Mouse (Mus musculus): ENCODE data around the gene Prkar1a. TPM values are rescaled to one million over a fixed set of nuclear protein-coding genes. Genes with fewer than 3 reads are reported as not detected.
"Not testable (repeated sequence)": the region's sequence is repeated elsewhere in the genome, so short reads cannot be mapped to it uniquely, and the experiment has no call there.

The Prkar1a gene
- 100 to 1,000 TPM; 470 to 506 TPM for total RNA-seq (2021)
- long read RNA-seq, experiment 1, transcript Prkar1a-203 (12 exons, 3,513 nt): minor isoform, 6 of 865 reads
- long read RNA-seq, experiment 1, transcript Prkar1a-201 (11 exons, 3,359 nt): major isoform, 540 of 865 reads
- long read RNA-seq, experiment 1, partial matches to known transcripts: 296 of 865 reads
- long read RNA-seq, experiment 1, other reads (novel, unspliced or antisense): 23 of 865 reads
- long read RNA-seq, experiment 2, transcript Prkar1a-201 (11 exons, 3,359 nt): major isoform, 484 of 722 reads
- long read RNA-seq, experiment 2, partial matches to known transcripts: 214 of 722 reads
- long read RNA-seq, experiment 2, other reads (novel, unspliced or antisense): 21 of 722 reads

DNA sequence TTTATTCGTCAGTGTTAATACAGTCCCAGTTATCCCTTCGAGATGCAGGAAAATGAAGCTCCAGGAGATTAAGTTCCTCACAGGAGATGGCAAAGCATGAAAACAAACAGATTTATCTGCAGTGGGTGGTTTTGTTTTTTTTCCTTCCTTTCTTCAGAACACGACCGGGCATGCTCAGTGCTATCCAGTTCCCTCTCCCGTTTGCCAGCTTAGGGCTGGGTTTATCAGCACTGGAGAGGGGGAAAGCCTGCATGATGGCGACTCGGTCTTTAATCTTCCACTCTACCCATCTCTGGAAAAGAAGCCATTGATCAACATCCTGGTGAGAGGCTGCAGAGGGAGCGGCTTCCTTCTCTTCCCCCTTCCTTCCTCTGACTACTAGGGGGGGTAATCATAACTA, at the start of gene Prkar1a:
Gene Prkar1a (plus strand): TSS at position 200 of the 400 bp plus-strand sequence.
- DNase-seq (ENCODE audit: low spot score in 2 of 2): no peak
- intact Hi-C loops (cut with DNase I): no loop called here

DNA sequence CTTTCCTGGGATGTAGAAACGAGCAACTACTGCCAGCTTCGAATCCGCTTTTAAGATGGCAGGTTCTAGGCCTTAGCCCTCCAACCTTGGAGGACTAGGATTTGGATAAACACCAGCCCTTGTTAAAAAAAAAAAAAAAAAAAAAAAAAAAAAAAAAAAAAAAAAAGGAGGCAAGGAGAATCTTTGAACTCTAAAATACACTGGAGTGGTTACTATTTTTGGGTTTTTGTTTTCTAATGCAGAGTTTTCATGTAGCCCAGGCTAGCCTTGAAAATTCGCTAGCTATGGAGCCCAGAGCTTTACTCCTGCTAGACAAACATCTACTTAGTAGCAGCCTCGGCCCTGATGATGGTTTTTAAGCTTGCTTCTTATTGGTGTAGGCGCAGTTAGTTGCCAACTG, 41.6 kb upstream of the Prkar1a start:
- intact Hi-C loops (cut with DNase I): no loop called here
- no peak for DNase-seq (ENCODE audit: low spot score in 2 of 2)

DNA sequence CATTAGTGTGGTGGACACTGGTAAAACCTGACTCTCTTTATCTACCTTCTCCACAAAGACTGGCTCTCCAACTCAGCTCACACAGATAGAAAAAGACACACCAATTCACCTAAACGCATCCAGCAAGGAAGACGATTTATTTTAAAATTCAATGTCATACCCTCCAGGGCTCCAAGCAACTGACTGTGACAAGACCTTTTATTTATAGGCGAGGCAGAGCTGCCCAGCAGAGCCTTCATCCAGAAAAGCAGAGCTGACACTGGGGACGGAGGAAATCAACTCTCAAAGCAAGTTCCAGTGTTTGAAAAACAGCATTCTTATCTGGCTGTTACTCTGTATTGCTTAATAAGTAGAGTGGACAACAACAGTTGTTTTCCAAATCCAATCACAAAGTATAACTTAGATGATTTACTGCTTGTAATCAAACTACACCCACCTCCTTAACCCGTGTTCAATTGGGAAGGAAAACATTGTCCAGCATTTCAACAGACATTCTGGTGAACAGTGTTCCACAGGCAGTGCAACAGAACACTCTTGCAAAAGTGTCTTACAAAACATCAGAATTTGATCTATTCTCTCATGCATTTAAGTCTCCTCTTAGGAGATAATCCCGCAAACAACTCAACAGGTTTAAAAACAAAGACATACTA, 40.1 kb upstream of the Prkar1a start:
- intact Hi-C loops (cut with DNase I): no loop called here
- DNase-seq (ENCODE audit: low spot score in 2 of 2): no peak

DNA sequence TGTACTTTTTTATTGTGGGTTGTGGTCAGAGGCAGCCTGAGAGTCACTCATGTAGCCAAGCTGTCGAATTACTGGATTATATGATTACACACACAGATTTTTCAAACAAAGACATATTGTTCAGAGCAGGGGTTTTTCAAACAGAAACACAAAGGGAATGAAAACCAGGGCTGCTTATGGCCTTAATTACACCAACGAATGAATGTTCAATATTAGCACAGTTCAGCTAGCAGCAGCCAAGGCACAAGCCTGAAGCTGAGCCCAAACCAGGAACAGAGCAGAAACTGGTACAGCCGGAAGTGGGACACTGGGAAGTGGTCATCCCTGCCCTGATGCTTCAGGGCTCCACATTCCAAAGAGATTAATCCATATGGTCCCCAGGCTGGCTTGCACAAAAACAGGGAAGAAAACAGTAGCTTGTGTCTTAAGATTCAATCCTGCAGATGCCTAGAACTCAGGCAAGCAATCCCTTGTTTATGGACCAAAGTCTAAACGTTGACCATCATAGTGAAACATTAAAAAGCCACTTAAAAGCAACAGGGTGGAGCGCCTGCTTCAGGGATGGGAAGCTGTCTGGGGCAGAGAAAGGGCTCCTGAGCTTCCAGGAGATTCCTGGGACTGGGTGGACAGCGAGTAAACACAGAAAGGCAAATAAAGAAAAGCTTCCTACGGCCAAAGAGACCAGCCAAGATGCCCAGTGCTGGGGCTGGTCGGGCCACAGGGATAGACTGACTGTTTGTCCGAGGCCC, 39.0 kb upstream of the Prkar1a start:
- peak in 1 of 2 experiments; percentile 10 for DNase-seq (ENCODE audit: low spot score in 2 of 2)
- intact Hi-C loops (cut with DNase I): no loop called here

DNA sequence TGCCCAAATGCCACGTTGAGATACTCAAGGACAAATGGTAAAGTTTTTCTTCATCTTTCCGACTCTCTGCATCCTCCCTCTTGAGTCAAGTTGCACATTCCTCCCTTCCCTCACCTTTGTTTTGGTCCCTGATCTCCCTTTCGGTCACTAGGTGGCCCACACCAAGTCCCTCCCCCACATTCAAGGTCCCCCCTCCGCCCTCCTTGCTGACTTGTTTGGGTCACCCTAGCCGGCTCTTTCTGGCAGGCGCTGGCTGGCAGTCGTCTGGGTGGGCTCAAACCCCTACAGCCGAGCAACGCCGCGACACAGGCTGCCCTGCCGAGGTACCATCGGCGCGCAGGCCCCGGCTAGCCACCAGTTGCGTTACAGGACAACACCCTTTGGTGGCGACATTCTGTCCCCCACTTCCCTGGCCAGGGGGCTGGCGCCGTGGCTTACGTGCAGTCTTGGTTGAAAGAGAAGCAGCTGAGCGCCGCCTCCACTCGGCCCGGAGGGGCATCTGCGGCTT, 38.4 kb upstream of the Prkar1a start:
- no peak for DNase-seq (ENCODE audit: low spot score in 2 of 2)
- intact Hi-C loops (cut with DNase I): no loop called here

DNA sequence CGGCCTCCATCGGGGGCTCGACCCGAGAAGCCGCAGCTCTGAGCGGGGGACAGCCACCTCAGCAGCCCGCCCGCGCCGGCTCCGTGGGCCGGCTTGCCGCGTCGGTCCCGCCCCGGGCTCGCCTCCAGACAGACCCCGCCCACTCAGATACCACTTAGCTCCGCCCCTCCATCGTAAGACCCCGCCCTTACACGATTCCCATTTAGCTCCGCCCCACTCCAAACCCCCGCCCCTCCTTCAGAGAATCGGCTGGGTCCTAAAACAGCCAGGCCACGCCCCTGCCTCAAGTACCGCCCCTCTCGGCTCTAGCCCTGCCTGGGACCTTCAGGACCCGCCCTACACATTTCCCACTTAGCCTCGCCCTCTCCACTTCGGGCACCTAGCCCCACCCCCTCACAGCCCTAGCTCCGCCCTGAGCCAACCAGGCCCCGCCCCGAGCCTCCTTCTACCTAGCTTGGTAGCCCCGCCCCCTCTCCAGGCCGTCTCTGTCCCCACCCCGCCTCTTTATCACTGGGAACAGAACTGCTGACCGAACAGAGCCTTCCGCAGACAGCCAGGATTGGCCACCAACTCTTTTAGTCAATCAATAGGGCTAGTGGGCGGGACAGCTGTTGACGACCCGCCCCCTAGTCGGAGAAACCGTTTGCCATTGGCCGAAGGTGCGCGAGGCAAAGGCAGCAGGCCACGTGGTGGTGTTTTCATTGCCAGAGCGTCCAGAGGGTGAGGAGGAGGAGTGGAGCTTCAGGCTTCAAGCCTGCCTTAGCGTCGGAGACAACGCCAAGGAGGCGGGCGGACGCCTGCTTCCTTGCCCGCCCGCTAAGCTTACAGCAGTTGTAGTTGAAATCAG, 37.7 kb upstream of the Prkar1a start, which contains the start of gene Wipi1:
Gene Wipi1 (minus strand): TSS at position 665 of the 847 bp plus-strand sequence.
- intact Hi-C loops (cut with DNase I): no loop called here
- peak; percentile 97 to 99 for DNase-seq (ENCODE audit: low spot score in 2 of 2)

DNA sequence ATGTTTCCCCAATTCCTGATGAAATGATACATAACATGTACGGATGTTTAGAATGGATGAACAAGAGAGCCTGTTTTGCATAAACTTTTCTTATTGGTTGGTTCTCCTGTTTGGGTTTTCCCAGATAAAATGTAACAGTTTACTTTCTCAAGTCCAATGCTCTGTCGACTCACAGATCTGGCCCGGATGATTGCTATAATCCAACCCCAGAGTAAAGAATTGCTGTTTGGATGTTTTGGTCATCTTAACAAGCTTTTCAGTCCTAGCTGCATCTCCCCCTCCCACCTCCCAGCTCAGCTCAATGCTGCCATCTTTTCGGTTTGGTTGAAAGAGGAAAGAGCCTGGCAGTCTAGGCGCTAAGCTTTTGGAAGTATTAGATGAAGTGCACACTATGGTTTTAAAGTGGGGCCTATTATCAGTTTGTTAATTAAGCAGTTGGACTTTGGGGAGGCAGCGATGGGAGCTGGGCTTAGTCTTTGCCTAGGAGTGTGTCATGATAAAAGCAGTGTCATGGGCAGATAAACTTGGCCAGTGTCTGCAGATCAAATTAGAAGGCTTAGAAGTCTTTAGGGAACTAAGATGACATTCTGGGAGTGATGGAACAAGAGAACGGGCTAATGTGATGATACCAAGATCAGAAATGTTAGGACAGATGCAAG, 36.2 kb upstream of the Prkar1a start:
- intact Hi-C loops (cut with DNase I): no loop called here
- DNase-seq (ENCODE audit: low spot score in 2 of 2): no peak

DNA sequence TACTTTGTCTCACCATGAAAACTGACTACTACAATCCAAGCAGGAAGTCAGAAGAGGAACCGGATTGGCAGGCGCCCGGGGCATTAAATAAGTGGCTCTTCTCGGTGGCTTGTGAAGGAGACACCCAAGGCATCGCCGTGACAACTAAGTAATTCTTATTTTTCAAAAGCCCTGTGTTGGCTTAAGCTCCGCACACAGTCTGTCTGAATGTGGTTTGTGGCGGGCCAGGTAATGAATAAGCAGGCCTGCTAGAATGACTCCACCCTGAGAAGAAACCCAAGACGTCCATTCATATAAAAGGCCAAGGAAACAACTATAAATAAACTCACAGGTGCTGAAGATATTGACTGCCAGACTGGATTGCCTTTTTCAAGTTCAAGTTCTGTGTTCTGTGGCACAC, 33.9 kb upstream of the Prkar1a start:
- intact Hi-C loops (cut with DNase I): no loop called here
- DNase-seq (ENCODE audit: low spot score in 2 of 2): no peak

DNA sequence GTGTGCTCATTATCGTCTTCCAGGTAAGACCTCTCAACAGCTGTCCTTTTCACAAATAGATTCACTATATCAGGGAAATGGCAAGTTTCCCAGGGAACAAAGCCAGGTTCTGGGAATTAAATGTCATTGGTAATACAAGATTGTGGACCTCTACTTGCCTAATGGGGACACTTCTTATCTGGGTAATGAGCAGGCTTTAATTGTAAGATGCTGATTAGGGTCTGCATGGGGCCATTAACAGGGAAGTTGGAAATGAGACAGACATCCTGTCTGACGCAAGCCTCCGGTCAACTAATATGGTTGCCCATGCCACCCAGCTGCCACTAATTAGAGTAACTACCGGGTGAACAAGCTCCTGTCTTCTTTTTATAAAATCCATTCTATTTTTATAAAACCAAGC, 32.9 kb upstream of the Prkar1a start:
- no peak for DNase-seq (ENCODE audit: low spot score in 2 of 2)
- intact Hi-C loops (cut with DNase I): no loop called here

DNA sequence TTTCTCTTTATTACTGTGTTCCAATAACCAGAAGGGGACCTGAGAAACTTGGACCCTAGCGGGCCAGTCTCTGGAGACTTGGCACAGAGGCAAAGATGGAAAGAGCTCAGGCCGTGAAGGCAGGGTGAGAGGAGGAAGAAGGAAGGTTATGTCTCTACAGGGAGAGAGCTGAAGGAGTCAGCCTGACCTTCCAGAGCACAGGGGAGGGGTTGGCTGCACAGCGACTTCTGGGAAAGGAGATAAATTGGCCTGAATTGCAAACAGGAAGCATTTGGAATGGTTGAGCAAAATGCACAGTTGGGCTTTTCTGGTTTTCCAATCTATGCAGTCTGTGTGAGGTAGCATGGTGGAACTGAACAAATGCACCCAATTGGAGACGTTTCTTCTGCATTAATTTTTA, 32.4 kb upstream of the Prkar1a start:
- intact Hi-C loops (cut with DNase I): no loop called here
- DNase-seq (ENCODE audit: low spot score in 2 of 2): no peak

DNA sequence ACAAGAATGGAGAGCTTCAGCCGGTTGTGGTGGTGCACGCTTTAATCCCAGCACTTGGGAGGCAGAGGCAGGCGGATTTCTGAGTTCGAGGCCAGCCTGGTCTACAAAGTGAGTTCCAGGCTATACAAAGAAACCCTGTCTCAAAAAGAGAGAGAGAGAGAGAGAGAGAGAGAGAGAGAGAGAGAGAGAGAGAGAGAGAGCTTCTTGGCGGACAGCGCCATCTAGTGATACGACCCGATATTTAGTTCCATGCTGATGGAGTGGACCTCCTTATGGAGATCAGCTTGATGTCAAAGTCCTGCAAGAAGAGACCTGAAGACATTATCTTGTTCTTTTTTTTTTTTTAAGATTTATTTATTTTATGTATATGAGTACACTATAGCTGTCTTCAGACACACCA, 30.1 kb upstream of the Prkar1a start:
- intact Hi-C loops (cut with DNase I): not testable (repeated sequence)
- peak; percentile 29 to 67 for DNase-seq (ENCODE audit: low spot score in 2 of 2)

DNA sequence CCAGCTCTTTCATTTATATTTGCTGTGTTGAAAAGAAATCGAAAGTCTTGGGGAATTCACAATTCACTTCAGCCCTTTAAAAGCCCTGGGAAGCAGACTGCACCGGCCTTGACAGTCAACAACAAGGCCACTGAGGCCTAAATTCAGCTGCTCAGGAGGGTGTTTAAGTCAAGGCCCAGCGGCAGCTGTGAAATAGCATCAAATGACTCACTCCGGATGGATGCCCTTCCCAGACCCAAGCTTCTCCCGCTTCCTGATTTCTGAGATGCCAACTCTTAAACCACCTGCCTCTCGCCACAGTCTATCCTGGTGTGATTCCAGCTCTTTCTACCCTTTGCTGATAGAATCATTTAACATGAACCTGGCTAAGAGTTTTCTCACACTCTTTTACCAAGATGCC, 28.8 kb upstream of the Prkar1a start:
- intact Hi-C loops (cut with DNase I): loop anchor here (2.0 kb wide), 1 partner anchor 240 kb away; no protein-coding TSS in a partner anchor
- no peak for DNase-seq (ENCODE audit: low spot score in 2 of 2)

DNA sequence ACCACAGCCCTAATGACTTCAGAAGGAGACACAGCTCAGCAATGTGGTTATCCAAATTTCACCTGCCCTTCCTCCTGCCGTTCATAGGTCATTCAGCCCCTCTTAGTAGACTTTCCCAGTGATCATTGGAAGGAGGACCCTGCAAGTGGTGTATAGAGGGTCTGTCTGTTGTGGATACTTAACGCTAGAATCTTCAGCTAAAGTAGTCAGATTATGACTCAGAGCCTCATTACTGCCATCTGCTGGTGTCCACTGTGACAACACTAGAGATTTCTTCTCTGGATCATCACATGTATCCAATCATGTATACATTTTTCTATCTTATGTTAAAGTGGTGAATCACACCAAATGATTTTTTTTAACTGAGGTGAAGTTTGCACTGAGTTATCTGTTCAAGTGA, 28.0 kb upstream of the Prkar1a start:
- peak; percentile 76 to 77 for DNase-seq (ENCODE audit: low spot score in 2 of 2)
- intact Hi-C loops (cut with DNase I): loop anchor here (2.0 kb wide), 1 partner anchor 240 kb away; no protein-coding TSS in a partner anchor

DNA sequence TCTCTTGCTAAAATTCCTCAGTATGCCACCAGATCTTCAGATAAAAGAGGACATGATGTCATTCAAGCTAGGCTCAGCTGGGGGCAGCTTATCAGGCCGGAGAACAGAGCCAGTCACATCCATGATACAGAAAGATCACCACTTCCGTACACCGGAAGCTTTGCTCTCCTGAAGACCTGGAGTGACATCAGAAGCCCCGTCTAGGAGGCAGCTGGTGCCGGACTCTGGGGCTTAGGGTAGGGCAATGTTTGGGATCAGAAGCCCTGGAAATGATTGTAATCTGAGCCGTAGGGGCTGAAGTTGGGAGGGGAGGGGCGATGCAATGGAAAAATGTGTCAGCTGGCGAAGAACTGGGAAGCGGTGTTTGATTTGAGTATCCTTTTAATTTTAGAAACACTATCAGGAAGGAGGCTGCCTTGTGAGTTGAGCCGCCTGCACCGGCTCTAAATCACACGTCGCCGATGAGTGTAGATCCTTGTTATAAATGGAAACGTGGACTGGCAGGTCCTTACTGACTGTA, 26.6 kb upstream of the Prkar1a start:
- peak in 1 of 2 experiments; percentile 23 for DNase-seq (ENCODE audit: low spot score in 2 of 2)
- intact Hi-C loops (cut with DNase I): no loop called here

DNA sequence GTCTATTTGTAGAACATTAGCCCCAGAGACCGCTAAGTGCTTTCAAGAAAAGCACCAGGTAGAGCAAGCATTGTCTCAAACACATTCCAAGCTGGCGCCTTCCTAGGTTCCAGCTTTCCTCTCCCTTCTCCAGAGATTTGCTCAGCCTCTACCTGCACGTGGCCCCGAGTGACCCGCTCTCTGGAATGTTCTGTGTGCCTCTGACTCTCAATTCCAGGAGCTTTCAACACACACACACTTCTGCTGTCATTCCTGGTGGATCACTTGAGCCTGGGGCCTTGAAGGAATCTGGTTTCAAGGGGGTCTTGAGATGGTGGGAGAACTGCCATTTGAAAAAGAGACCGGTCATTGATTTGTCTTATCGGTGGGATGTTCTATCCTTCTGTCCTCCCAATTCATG, 26.0 kb upstream of the Prkar1a start:
- intact Hi-C loops (cut with DNase I): no loop called here
- no peak for DNase-seq (ENCODE audit: low spot score in 2 of 2)

DNA sequence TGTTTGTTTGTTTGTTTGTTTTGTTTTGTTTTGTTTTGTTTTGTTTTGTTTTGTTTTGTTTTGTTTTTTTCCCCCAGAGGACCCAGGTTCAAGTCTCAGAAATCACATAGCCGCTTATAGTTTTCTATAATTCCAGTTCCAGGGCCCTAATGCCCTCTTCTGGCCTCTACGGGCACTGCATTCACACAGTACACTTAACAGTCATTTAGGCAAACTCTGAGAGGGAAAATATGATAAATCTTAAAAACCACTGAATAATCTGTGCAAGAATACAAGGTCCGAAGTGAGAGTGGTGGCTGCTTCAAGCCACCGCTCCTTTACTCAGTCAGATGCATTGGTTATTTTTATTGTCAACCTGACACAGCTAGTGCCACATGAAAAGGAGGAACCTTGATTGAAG, 21.6 kb upstream of the Prkar1a start:
- intact Hi-C loops (cut with DNase I): no loop called here
- DNase-seq (ENCODE audit: low spot score in 2 of 2): no peak

DNA sequence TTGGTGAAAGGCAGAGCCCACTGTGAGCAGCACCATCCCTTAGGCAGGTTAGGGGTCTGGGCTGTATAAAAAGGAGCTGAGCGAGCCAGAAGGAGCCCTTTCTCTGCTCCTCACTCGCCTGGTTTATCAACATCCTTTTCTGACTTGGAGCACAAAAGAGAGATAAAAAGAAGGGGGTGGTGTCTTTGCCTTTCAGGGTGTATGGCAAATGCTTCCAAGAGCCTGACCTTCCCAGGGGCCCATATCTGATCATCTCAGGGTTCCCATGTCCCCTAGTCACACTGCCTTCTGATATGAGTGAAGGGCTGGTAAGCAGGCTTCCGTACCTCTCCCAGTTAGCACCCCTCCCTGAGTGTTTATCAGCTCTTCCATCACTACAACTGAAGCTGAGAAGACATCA, 21.1 kb upstream of the Prkar1a start:
- intact Hi-C loops (cut with DNase I): no loop called here
- no peak for DNase-seq (ENCODE audit: low spot score in 2 of 2)

DNA sequence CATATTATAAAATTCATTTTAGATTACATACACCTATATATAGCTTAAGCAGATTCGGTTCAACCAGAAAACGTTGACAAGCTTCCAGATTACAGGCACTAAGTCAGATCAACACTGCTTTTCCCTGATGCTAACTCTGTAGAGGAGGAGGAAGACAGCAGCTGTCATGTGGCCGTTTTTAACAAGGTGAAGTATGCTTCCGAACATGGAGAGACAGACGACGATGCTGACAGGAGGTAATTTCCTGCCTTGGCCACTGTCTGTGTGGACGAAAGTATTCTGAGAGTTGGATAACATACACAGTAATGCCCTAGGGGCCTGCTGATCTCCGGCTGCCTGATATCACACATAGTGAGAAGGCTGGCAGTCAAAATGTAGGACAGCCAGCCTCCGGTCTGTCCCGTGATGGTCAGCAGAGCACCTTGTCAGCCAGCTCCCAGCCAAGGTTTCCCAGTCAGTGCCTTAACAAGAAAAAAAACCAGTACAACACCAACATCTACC, 20.1 kb upstream of the Prkar1a start:
- DNase-seq (ENCODE audit: low spot score in 2 of 2): no peak
- intact Hi-C loops (cut with DNase I): no loop called here
